Mouse (Mus musculus) heart, postnatal 0 days (tissue): ENCODE measurements around the gene Glis3. TPM values are rescaled to one million over a fixed set of nuclear protein-coding genes. Genes with fewer than 3 reads are reported as not detected.

Source experiments
- ATAC-seq: fragments of 200-750 bp; cut with Nextera tagmentation; 2 replicates; pipeline ENCODE4 v1.8.0; 2017; ENCODE audit warnings: low read depth, moderate number of reproducible peaks, moderate library complexity; ENCODE audit not compliant: insufficient read depth
- DNase-seq: peaks from one replicate; pipeline ENCODE4 v3.0.0-alpha.2; 2016; ENCODE audit warnings: low spot score
- H3K27ac ChIP-seq: fragments of 300-500 bp; sonication (generic); 2 replicates; pipeline ENCODE4 v1.5.1; 2014; ENCODE audit warnings: low read depth, mild to moderate bottlenecking
- H3K27me3 ChIP-seq: fragments of 300-500 bp; sonication (generic); 2 replicates; pipeline ENCODE4 v1.6.1; 2014; ENCODE audit warnings: low read length, mixed read lengths; ENCODE audit not compliant: control insufficient read depth, insufficient read depth
- H3K36me3 ChIP-seq: fragments of 300-500 bp; sonication (generic); replicated peaks from 2 replicates; pipeline ENCODE4 v1.6.1; 2014; ENCODE audit warnings: low read length, mixed read lengths; ENCODE audit not compliant: control insufficient read depth, insufficient read depth
- H3K4me1 ChIP-seq: fragments of 300-500 bp; sonication (generic); 2 replicates; pipeline ENCODE4 v1.6.1; 2014; ENCODE audit warnings: antibody characterized with exemption; ENCODE audit not compliant: control insufficient read depth, insufficient read depth
- H3K4me2 ChIP-seq: fragments of 300-500 bp; sonication (generic); 2 replicates; pipeline ENCODE4 v1.6.1; 2014; ENCODE audit warnings: low read depth, mild to moderate bottlenecking, low read length, moderate library complexity
- H3K4me3 ChIP-seq: fragments of 300-500 bp; sonication (generic); 2 replicates; pipeline ENCODE4 v1.5.1; 2014; ENCODE audit warnings: low read depth, low read length
- H3K9ac ChIP-seq: fragments of 300-500 bp; sonication (generic); replicated peaks from 2 replicates; pipeline ENCODE4 v1.6.1; 2014; ENCODE audit warnings: low read depth, low read length, mixed read lengths
- H3K9me3 ChIP-seq: fragments of 300-500 bp; sonication (generic); replicated peaks from 2 replicates; pipeline ENCODE4 v1.6.1; 2016; ENCODE audit warnings: low read length; ENCODE audit not compliant: control insufficient read depth
- CTCF ChIP-seq: IDR thresholded peaks from 2 replicates; pipeline ENCODE4 v1.5.1; 2016; ENCODE audit warnings: antibody characterized with exemption, control low read depth, low read depth
- EP300 ChIP-seq: IDR thresholded peaks from 2 replicates; pipeline ENCODE4 v1.6.1; 2016; ENCODE audit warnings: antibody characterized with exemption, low read depth
- WGBS: fragments of 180-500 bp; shearing (Covaris S2); extraction: QIAGEN DNeasy Blood & Tissue Kit; methylation state at CpG from one replicate; pipeline ENCODE4 v1.1.7; 2014; 5-methylcytosine and 5-hydroxymethylcytosine counted together
- polyA plus RNA-seq: library from polyadenylated mRNA; unstranded; fragments of >200 nt; fragmentation: Nextera tagmentation; extraction: Ambion mirVana; gene quantifications from 2 replicates; pipeline ENCODE4 v1.2.1, GENCODE M21; 2015
- total RNA-seq: library from RNA; depleted of rRNA; stranded (reverse); fragments of >200 nt; gene quantifications from 2 replicates; pipeline ENCODE4 v1.2.3, GENCODE M21; 2014; ENCODE audit warnings: low replicate concordance

Glis3 gene
- total and polyA plus RNA-seq, 2 experiments from 2014 or later, result 0.34 to 10.0 TPM

GRCm38 (mm10) chr19:28640861-28641381, 39.0 kb downstream of the Glis3 start:
- no peaks in the 10 kb centered on the region for H3K36me3 ChIP-seq

GRCm38 (mm10) chr19:28635991-28636553, 43.8 kb downstream of the Glis3 start:
- Histone ChIP-seq H3K4me1 (no peaks in the 10 kb centered on the region), H3K9ac (no peak overlapping the region), H3K4me2 (no peak overlapping the region), H3K36me3 (no peaks in the 10 kb centered on the region), H3K27me3 (no peaks in the 10 kb centered on the region), H3K9me3 (no peaks in the 10 kb centered on the region), H3K4me3 (no peak overlapping the region), H3K27ac (no peak overlapping the region)
- DNase-seq (no peak), ATAC-seq (no peak)
- WGBS, result 56% methylated on average over 7 of the region's 8 CpGs
- TF ChIP-seq EP300 (no peak), CTCF (no peak)

More at GRCm38 (mm10) chr19:28640861-28641381, 39.0 kb downstream of the Glis3 start:
- 57% methylated on average over 7 of the region's 7 CpGs for WGBS
- H3K4me2 ChIP-seq, result no peak overlapping the region
- no peaks in the 10 kb centered on the region for H3K9me3 ChIP-seq
- TF ChIP-seq CTCF (no peak), EP300 (no peak)
- DNase-seq, result no peak
- no peaks in the 10 kb centered on the region for H3K4me1 ChIP-seq
- no peak overlapping the region for H3K27ac ChIP-seq
- H3K4me3 ChIP-seq, result no peak overlapping the region
- ATAC-seq, result no peak
- H3K27me3 ChIP-seq, result no peaks in the 10 kb centered on the region
- H3K9ac ChIP-seq, result no peak overlapping the region

DNA sequence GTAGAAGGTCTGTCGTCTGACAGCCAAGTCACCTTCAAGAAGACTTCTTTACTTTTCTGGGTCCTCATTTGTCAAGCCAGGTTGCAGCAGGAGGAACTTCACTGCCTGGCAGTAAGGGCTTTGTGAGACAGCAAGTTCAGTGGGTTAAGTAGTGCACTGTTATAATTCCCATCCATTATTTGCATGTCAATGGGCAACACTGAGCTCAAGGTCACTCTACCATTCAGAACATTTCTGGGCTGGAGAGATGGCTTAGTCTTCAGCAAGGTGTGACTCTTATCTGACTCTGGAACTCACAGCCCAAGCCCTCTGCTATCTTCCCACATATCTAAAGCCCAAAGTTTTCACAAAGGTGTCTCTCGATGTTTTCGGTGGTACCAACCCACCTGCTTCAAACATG, 44.9 kb downstream of the Glis3 start:
- no peak overlapping the region for H3K9ac ChIP-seq
- no peak overlapping the region for H3K4me2 ChIP-seq
- H3K9me3 ChIP-seq, result no peaks in the 10 kb centered on the region
- no peaks in the 10 kb centered on the region for H3K36me3 ChIP-seq
- WGBS, result 87% methylated on average over 3 of the region's 3 CpGs
- no peak for ATAC-seq
- H3K4me1 ChIP-seq, result no peaks in the 10 kb centered on the region
- no peak overlapping the region for H3K4me3 ChIP-seq
- H3K27me3 ChIP-seq, result no peaks in the 10 kb centered on the region
- TF ChIP-seq CTCF, result no peak
- no peak for TF ChIP-seq EP300
- H3K27ac ChIP-seq, result no peak overlapping the region
- no peak for DNase-seq

DNA sequence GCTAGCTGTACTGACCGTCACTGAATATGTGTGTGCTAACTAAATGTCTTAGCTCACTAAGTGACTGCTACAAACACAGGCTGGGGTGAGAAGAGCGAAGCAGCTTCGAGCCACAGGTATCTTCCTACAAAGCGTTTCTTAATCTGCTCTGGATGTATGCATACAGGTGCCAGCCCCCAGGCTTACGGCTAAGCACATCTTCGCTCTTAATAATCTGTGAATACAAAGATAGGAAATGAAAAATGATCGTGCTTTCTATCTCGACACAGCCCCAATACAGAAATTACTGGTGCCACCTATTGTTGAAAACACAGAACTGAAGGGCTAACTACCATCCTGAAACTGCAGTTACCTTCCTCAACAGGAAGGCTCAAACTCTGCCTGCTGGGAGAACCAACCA, 51.5 kb downstream of the Glis3 start:
- 44% methylated on average over 8 of the region's 8 CpGs for WGBS
- Histone ChIP-seq H3K27me3 (no peaks in the 10 kb centered on the region), H3K9ac (no peak overlapping the region), H3K9me3 (no peaks in the 10 kb centered on the region), H3K4me1 (no peaks in the 10 kb centered on the region), H3K27ac (no peak overlapping the region), H3K4me2 (peak overlapping the region; percentile 44), H3K4me3 (no peak overlapping the region), H3K36me3 (no peaks in the 10 kb centered on the region)
- DNase-seq (no peak), ATAC-seq (no peak)
- no peak for TF ChIP-seq EP300
- TF ChIP-seq CTCF, result peak; percentile 51

- Histone ChIP-seq H3K27me3 (no peaks in the 10 kb centered on the region), H3K27ac (no peak overlapping the region), H3K9me3 (no peaks in the 10 kb centered on the region), H3K36me3 (no peaks in the 10 kb centered on the region), H3K4me2 (no peak overlapping the region), H3K4me3 (no peak overlapping the region), H3K4me1 (no peaks in the 10 kb centered on the region), H3K9ac (no peak overlapping the region)
- no peak for DNase-seq
- 89% methylated on average over 5 of the region's 5 CpGs for WGBS
- TF ChIP-seq CTCF (no peak), EP300 (no peak)
- ATAC-seq, result no peak
Measured at GRCm38 (mm10) chr19:28626189-28626588, 53.7 kb downstream of the Glis3 start.

GRCm38 (mm10) chr19:28624571-28624970, 55.3 kb downstream of the Glis3 start:
- ATAC-seq, result no peak
- TF ChIP-seq CTCF (no peak), EP300 (no peak)
- WGBS, result 54% methylated on average over 1 of the region's 1 CpGs

More at GRCm38 (mm10) chr19:28624571-28624970, 55.3 kb downstream of the Glis3 start:
- Histone ChIP-seq H3K4me1 (no peaks in the 10 kb centered on the region), H3K36me3 (no peaks in the 10 kb centered on the region), H3K9me3 (no peaks in the 10 kb centered on the region), H3K27ac (no peak overlapping the region), H3K4me3 (no peak overlapping the region), H3K4me2 (no peak overlapping the region), H3K27me3 (no peaks in the 10 kb centered on the region), H3K9ac (no peak overlapping the region)
- no peak for DNase-seq
